Mouse (Mus musculus): ENCODE results near the gene Gas2l3. TPM values are rescaled to one million over a fixed set of nuclear protein-coding genes. Genes with fewer than 3 reads are reported as not detected.
A peak's percentile ranks its signal among the peaks of the same experiment; 100 is the strongest.

Gene Gas2l3
- total RNA-seq, 1 experiment from 2014 or later = 9.2 TPM

- no peak for DNase-seq
These were observed 614 bp upstream of the Gas2l3 start for GRCm38 (mm10) chr10:89444381-89444780.

GRCm38 (mm10) chr10:89443115-89443622 lies 598 bp downstream of the Gas2l3 start:
- peak; percentile 29 for DNase-seq

- DNase-seq = no peak
These were observed 1.1 kb downstream of the Gas2l3 start for GRCm38 (mm10) chr10:89442640-89443039.

- DNase-seq = no peak
These were observed 1.8 kb downstream of the Gas2l3 start for GRCm38 (mm10) chr10:89441961-89442360.

GRCm38 (mm10) chr10:89439380-89439779 lies 4.4 kb downstream of the Gas2l3 start:
- no peak for DNase-seq

GRCm38 (mm10) chr10:89437996-89438395 lies 5.8 kb downstream of the Gas2l3 start:
- DNase-seq = peak; percentile 37

GRCm38 (mm10) chr10:89437472-89437871 lies 6.3 kb downstream of the Gas2l3 start:
- no peak for DNase-seq

GRCm38 (mm10) chr10:89435920-89436319 lies 7.8 kb downstream of the Gas2l3 start:
- no peak for DNase-seq

- DNase-seq = no peak
These were observed 8.4 kb downstream of the Gas2l3 start for GRCm38 (mm10) chr10:89435413-89435812.

GRCm38 (mm10) chr10:89434509-89435210 lies 9.1 kb downstream of the Gas2l3 start:
- DNase-seq = no peak

GRCm38 (mm10) chr10:89432743-89433142 lies 11.0 kb downstream of the Gas2l3 start:
- no peak for DNase-seq

- DNase-seq = no peak
These were observed 13.0 kb downstream of the Gas2l3 start for GRCm38 (mm10) chr10:89430751-89431150.

GRCm38 (mm10) chr10:89424800-89425393 lies 18.9 kb downstream of the Gas2l3 start:
- no peak for DNase-seq

GRCm38 (mm10) chr10:89424217-89424616 lies 19.6 kb downstream of the Gas2l3 start:
- DNase-seq = no peak

GRCm38 (mm10) chr10:89423164-89423778 lies 20.5 kb downstream of the Gas2l3 start:
- DNase-seq = no peak

- no peak for DNase-seq
These were observed 21.1 kb downstream of the Gas2l3 start for GRCm38 (mm10) chr10:89422504-89423158.

GRCm38 (mm10) chr10:89417966-89418365 lies 25.8 kb downstream of the Gas2l3 start:
- DNase-seq = no peak

- DNase-seq = no peak
These were observed 28.3 kb downstream of the Gas2l3 start for GRCm38 (mm10) chr10:89415478-89415877.

GRCm38 (mm10) chr10:89407551-89407950 lies 36.2 kb downstream of the Gas2l3 start:
- DNase-seq = no peak

GRCm38 (mm10) chr10:89406733-89407484 lies 36.9 kb downstream of the Gas2l3 start:
- no peak for DNase-seq

- DNase-seq = no peak
These were observed 38.8 kb downstream of the Gas2l3 start for GRCm38 (mm10) chr10:89404936-89405335.
